Mouse (Mus musculus) spleen, adult 18-20 months (tissue): ENCODE measurements at regions not wholly inside any gene's neighbourhood (a gene's known extent, or its start where the extent isn't known, plus 50 kb on each side); places are given as distances from the start of the nearest gene placed in this dataset.

Source experiments
- DNase-seq, 2 experiments: peaks; one replicate each; pipeline ENCODE4 v3.0.0; 2022; ENCODE audit warnings: mixed read lengths in 2 of 2

DNA sequence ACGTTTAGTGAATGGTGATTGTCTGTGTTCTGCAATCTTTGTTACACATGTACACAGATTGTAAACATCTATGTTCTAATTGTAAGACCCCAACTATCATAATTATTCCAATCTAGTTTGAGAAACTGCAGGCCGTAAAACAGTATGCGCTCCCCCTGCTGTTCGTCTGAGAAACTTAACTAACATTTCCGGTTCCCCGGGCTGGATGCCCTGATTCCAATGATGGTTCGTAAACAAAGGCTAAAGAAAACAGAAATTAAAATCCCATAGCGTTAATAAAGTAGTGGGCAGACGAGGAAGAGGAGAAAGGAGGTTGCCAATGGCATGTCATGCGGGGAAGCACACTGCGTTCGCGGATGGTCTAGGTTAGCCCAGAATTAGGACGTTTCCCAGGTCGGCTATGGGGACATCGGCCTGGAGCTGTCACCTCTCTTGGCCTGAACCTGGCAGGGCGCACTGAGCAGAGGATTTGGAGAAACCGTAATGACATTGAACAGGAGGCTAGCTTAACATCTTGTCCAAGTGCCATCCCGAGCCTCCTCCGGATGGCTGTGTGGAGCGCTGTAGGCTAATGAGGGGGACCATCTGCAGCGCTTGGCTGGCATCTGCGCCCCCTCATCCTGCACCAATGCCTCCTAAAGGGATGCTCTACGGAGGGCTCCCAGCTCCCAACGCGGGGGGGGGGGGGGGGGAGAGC lies 55.7 kb upstream of the Hnrnpa3 start:
- DNase-seq, result peak in 1 of 2 experiments; percentile 29

DNA sequence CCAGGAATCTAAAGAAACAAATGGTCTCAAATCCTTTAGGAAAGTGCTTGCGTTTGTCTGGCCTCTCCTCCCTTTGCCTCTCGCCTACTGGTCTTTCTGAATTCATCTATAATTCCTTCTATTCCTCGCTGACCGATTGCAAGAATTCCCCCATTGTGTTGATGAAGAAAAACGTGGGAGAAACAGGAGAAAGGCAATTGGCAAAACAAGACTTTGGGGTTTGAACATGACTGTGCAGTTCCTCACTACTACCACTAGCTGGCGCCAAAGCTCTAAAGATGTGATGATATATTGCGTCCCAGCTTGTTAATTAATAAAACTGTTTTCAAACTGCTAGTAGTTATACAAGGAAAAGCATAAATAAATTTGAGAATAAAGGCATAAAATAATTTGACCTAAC lies 53.4 kb upstream of the Hnrnpa3 start:
- DNase-seq, result peak in 1 of 2 experiments; percentile 36

DNA sequence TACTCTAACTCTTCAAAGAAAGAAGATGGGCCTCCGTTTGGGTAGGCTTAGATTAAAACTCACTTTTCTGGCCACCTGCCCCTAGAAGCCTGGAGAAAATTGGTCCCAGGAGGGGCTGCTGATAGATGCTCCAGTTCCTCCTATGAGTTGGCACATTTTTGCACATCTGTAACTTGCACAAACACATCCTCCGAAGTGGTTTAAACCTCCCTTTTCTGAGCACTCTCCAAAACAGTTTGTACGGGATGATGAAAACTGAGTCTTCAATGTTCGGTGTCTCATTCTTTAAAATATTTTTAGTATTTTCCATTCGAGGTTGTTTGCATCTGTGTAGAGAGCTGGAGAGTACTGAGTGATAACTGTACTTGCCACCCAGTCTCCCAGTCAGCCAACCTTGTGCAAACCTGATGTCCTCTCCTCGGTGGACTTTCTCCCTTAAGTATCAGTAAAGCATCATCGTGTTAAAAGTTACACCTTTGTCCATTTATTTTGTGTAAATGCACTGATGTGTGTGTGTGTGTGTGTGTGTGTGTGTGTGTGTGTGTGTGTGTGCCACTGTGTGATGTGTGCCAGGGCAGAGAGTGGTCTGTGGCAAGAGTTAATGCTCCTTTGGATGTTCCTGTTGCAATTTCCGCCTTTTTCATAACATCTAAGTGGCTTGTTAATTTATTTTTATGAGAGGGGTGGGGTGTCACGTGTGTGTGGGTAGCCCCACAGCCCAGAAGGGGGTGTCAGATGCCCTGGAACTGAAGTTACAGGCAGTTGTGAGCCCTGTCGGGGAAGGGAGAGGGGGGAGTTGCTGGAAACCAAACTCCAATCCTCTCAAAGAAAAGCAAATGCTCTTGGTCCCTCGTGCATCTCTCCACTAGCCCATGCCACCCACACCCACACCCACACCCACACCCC lies 51.8 kb upstream of the Hnrnpa3 start:
- DNase-seq, result no peak

DNA sequence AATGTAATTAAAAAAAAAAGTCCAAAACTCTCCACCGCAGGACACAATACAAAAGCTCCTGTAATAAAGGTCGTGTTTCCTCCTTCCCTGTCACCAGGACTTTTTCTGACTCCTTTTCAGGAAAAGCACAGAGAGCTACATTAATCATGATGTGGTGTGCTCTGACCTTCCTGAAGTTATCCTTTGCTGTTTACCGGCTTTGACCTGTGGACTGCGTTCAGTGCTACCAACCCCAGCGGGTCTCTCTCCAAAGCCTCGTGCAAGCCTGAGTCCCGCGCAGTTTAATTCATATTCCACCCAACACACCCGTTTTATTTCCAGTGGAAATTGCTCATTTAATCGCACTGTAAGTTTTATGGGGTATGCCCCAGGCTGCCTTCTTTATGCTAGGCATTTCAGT lies 51.1 kb upstream of the Hnrnpa3 start:
- DNase-seq, result no peak

DNA sequence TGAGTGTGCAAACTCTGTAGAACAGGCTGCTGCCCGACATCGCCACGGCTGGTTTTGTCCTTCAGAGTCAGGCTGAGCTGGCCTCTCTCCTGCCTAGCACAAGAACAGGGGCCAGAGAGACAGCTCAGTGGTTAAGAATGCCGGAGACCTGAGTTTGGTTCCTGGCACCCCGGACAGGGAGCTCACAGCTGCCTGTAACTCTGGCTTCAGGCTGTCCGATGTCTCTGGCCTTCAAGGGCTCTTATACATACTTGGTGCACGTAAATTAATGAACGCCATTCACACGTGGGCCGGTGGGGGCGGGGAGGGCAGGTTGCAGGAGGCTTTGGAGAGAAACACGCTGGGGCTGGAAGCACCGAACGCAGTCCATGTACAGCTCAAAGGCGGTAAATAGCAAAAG lies 50.6 kb upstream of the Hnrnpa3 start:
- no peak for DNase-seq

DNA sequence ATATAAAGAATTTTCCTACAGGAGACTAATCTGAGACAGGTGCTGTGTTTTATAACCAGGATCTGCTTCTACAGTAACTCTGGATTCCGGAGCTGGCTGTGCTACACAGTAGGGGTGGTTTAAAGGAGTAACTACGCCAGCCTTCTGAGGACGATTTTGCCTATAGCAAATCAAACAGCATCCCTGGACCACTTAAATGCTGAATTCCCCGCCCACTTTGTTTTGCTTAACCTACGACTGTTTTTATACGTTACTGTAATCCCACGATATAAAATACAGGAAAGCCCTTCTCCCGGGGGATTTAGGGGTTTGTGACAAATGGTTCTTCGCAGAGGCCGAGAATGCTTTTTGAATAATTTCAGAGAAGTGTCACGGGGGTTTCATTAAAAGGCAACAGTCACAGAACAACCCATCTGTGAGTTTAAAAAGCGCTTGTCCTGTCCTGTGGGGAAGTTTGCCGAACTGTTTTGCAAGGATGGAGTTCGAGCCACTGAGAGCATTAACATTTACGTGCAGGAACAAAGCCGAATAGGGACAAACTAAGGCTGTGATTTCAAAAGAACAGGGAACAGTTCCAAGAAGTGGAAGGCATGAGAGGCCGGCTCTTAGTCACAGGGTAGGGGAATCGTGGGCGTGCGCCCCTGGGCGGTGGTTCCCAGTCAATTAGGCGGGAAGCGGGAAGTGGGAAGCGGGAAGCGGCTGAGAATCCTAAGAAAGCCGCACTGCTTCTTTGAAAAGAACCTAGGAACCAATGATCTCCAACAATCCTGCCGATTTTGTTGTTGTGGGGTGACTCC lies 49.7 kb upstream of the Hnrnpa3 start:
- DNase-seq, result no peak
